Comparison of ENCODE assay signal across 8 mouse cellular contexts in genomic region chr3:94477981-94478422, GRCm38 (mm10). TPM values are rescaled to one million over a fixed set of nuclear protein-coding genes. Genes with fewer than 3 reads are reported as not detected.
DNase-seq lines count a peak whose midpoint lies in the region; ATAC-seq lines count a peak whose summit lies in the region.

TSS of gene Celf3 (plus strand) at chr3:94478295.

- peak within 1 kb of the TSS; percentile 75 for H3K27ac ChIP-seq in hindbrain, embryonic 11.5 days (ENCODE audit: low read depth, low read length)
- peak within 1 kb of the TSS; percentile 91 for H3K27ac ChIP-seq in neural tube, embryonic 13.5 days (replicated peaks)

- intact Hi-C loops in left cerebral cortex, postnatal 4 days (cut with DNase I), result no loop called here

- no peaks in the 10 kb centered on the region for H3K9me3 ChIP-seq in hindbrain, embryonic 11.5 days (ENCODE audit: control insufficient read depth, low read length)
- H3K9me3 ChIP-seq in neural tube, embryonic 13.5 days, result no peaks in the 10 kb centered on the region

- peak within 1 kb of the TSS; percentile 72 for H3K4me2 ChIP-seq in hindbrain, embryonic 11.5 days (replicated peaks; ENCODE audit: low read depth, low read length)
- peak within 1 kb of the TSS; percentile 94 for H3K4me2 ChIP-seq in neural tube, embryonic 13.5 days

- peak; percentile 77 for DNase-seq in layer of hippocampus, adult 11-12 months (ENCODE audit: low spot score)
- DNase-seq in layer of hippocampus, adult 9-10 months (ENCODE audit: low spot score), result no peak
- DNase-seq in hindbrain, embryonic 11.5 days (ENCODE audit: low spot score), result peak; percentile 82
- peak; percentile 79 for DNase-seq in left cerebral cortex, postnatal 4 days
- DNase-seq in gastrocnemius, postnatal 25 days, result no peak
- no peak for DNase-seq in urinary bladder, postnatal 10 days (ENCODE audit: low spot score)

- peak; percentile 55 for ATAC-seq in common myeloid progenitor, adult 5-6 weeks (replicated peaks; ENCODE audit: low read depth, poor library complexity, severe bottlenecking)
- peak; percentile 89 for ATAC-seq in hindbrain, embryonic 11.5 days (ENCODE audit: low FRiP score)
- peak; percentile 92 for ATAC-seq in neural tube, embryonic 13.5 days (ENCODE audit: low read depth)

- H3K27me3 ChIP-seq in hindbrain, embryonic 11.5 days (ENCODE audit: control insufficient read depth, insufficient read depth, low read length), result 0 out of 2 replicates have a peak, but pooled peaks cover 3% of the 10 kb centered on the region
- H3K27me3 ChIP-seq in neural tube, embryonic 13.5 days, result no peaks in the 10 kb centered on the region

- peak within 1 kb of the TSS; percentile 52 for H3K4me3 ChIP-seq in hindbrain, embryonic 11.5 days (ENCODE audit: low read depth, low read length)
- peak within 1 kb of the TSS; percentile 59 for H3K4me3 ChIP-seq in neural tube, embryonic 13.5 days

- WGBS in hindbrain, embryonic 11.5 days, result 1% methylated on average over 14 of the region's 14 CpGs
- WGBS in neural tube, embryonic 13.5 days, result 1% methylated on average over 14 of the region's 14 CpGs

- H3K4me1 ChIP-seq in hindbrain, embryonic 11.5 days (replicated peaks; ENCODE audit: control insufficient read depth, insufficient read depth, low read length), result peaks cover 17% of the 10 kb centered on the region
- peaks cover 62% of the 10 kb centered on the region for H3K4me1 ChIP-seq in neural tube, embryonic 13.5 days (replicated peaks)

- no peaks in the 10 kb centered on the region for H3K36me3 ChIP-seq in hindbrain, embryonic 11.5 days (ENCODE audit: control insufficient read depth, insufficient read depth, low read length)
- peaks cover 24% of the 10 kb centered on the region for H3K36me3 ChIP-seq in neural tube, embryonic 13.5 days

- H3K9ac ChIP-seq in hindbrain, embryonic 11.5 days (ENCODE audit: low read depth, low read length), result peak within 1 kb of the TSS; percentile 63
- peak within 1 kb of the TSS; percentile 90 for H3K9ac ChIP-seq in neural tube, embryonic 13.5 days

RNA-seq across cellular contexts. Expression of gene Celf3, which starts in this region (rescaled TPM):
- not detected in 2 replicates for total RNA-seq in common myeloid progenitor, adult 5-6 weeks (2017)
- polyA plus RNA-seq in hindbrain, embryonic 11.5 days (2014; fragmentation: Nextera tagmentation; extraction: Ambion mirVana), result 164 and 210 TPM in 2 replicates
- total RNA-seq in left cerebral cortex, postnatal 4 days (2021), result 100 to 1,000 TPM; 243 to 274 TPM
- 246 and 259 TPM in 2 replicates for polyA plus RNA-seq in neural tube, embryonic 13.5 days (2015; fragmentation: Nextera tagmentation; extraction: Ambion mirVana)
- not detected for total RNA-seq in gastrocnemius, postnatal 25 days (2021)

Comparison
In these comparisons a context has a peak if more than half of its experiments do, and no peak if none do; other contexts are left out.
1. RNA of gene Celf3 (total RNA-seq): 243 to 274 TPM in left cerebral cortex, postnatal 4 days; not detected in gastrocnemius, postnatal 25 days and not detected in common myeloid progenitor, adult 5-6 weeks; every median in the first group is over 100 times any median in the second.
2. DNase-seq: peak in layer of hippocampus, adult 11-12 months (single experiment), hindbrain, embryonic 11.5 days (single experiment) and left cerebral cortex, postnatal 4 days (single experiment); none in layer of hippocampus, adult 9-10 months (single experiment), gastrocnemius, postnatal 25 days (single experiment) and urinary bladder, postnatal 10 days (single experiment).
3. Peak in ATAC-seq in common myeloid progenitor, adult 5-6 weeks; RNA of the gene not detected or under 1 TPM.
4. Peak in every context shown above with its lines, with median percentiles within 50 percentile points of each other: ATAC-seq.